Mouse (Mus musculus) spleen, postnatal 36 days (tissue): ENCODE measurements around the gene Twf2.
"Not testable (repeated sequence)": the region's sequence is repeated elsewhere in the genome, so short reads cannot be mapped to it uniquely, and the experiment has no call there.

ENCODE experiments used
- DNase-seq, 2 experiments: peaks; one replicate each; pipeline ENCODE4 v3.0.0; 2022; ENCODE audit warnings: low spot score in 2 of 2, mixed read lengths in 1 of 2

The Twf2 gene

GRCm38 (mm10) chr9:106202819-106203636, at the start of gene Twf2:
TSS of gene Twf2 (plus strand) at chr9:106203108.
- peak; percentile 91 to 93 for DNase-seq

- no peak for DNase-seq
These were observed 48.8 kb upstream of the Twf2 start for GRCm38 (mm10) chr9:106154106-106154505.

GRCm38 (mm10) chr9:106156419-106156818, 46.5 kb upstream of the Twf2 start:
- peak; percentile 42 to 63 for DNase-seq

- DNase-seq = no peak
These were observed 45.8 kb upstream of the Twf2 start for GRCm38 (mm10) chr9:106156921-106157622.

- DNase-seq = no peak
These were observed 45.3 kb upstream of the Twf2 start for GRCm38 (mm10) chr9:106157623-106157925.

GRCm38 (mm10) chr9:106158037-106158491, 44.8 kb upstream of the Twf2 start, which contains the start of gene Glyctk:
TSS of gene Glyctk (minus strand) at chr9:106158138.
- DNase-seq = no peak

- DNase-seq = no peak
These were observed 43.7 kb upstream of the Twf2 start for GRCm38 (mm10) chr9:106159237-106159636.

GRCm38 (mm10) chr9:106159784-106160301, 43.1 kb upstream of the Twf2 start:
- peak; percentile 82 to 86 for DNase-seq

GRCm38 (mm10) chr9:106160426-106160825, 42.5 kb upstream of the Twf2 start:
- DNase-seq = no peak

- DNase-seq = no peak
These were observed 36.2 kb upstream of the Twf2 start for GRCm38 (mm10) chr9:106166709-106167108.

GRCm38 (mm10) chr9:106167241-106167640, 35.7 kb upstream of the Twf2 start:
- DNase-seq = no peak

GRCm38 (mm10) chr9:106167703-106168102, 35.2 kb upstream of the Twf2 start:
- DNase-seq = no peak

- not testable (repeated sequence) for DNase-seq
These were observed 33.9 kb upstream of the Twf2 start for GRCm38 (mm10) chr9:106169006-106169405.

GRCm38 (mm10) chr9:106169917-106170316, 33.0 kb upstream of the Twf2 start:
- DNase-seq = no peak

- peak; percentile 89 to 93 for DNase-seq
These were observed 32.2 kb upstream of the Twf2 start, which contains the start of gene Wdr82 for GRCm38 (mm10) chr9:106170556-106171345. TSS of gene Wdr82 (plus strand) at chr9:106170928.

GRCm38 (mm10) chr9:106171346-106172158, 31.4 kb upstream of the Twf2 start:
- peak in 1 of 2 experiments; percentile 26 for DNase-seq

- DNase-seq = no peak
These were observed 30.4 kb upstream of the Twf2 start for GRCm38 (mm10) chr9:106172527-106172926.

- no peak for DNase-seq
These were observed 29.5 kb upstream of the Twf2 start for GRCm38 (mm10) chr9:106173363-106173762.

- DNase-seq = no peak
These were observed 27.2 kb upstream of the Twf2 start for GRCm38 (mm10) chr9:106175552-106176200.

GRCm38 (mm10) chr9:106176769-106177168, 26.1 kb upstream of the Twf2 start:
- DNase-seq = no peak
